Mouse (Mus musculus) bone marrow, adult 2 months (tissue): ENCODE results near the gene Acap2.

Experiments
- CTCF ChIP-seq: fragments of 200-500 bp; IDR thresholded peaks from 2 replicates; pipeline ENCODE4 v1.5.1; 2011; ENCODE audit warnings: low read length, control low read depth; ENCODE audit not compliant: control insufficient read depth, insufficient read depth
- POLR2A ChIP-seq: fragments of 200-500 bp; IDR thresholded peaks from 2 replicates; pipeline ENCODE4 v1.6.1; 2011; ENCODE audit warnings: low read depth, mild to moderate bottlenecking, control low read depth, low read length, borderline replicate concordance; ENCODE audit not compliant: control insufficient read depth

GRCm38 (mm10) chr16:31233167-31233498 is 32.1 kb upstream of the Acap2 start:
- TF ChIP-seq CTCF (no peak), POLR2A (no peak)
